Mouse (Mus musculus): ENCODE results near the gene 1700122O11Rik. TPM values are rescaled to one million over a fixed set of nuclear protein-coding genes. Genes with fewer than 3 reads are reported as not detected.

Gene 1700122O11Rik
- not detected in 2 replicates for polyA plus RNA-seq (2014; fragmentation: Nextera tagmentation; extraction: Ambion mirVana)

GRCm38 (mm10) chr17:48038193-48038592 lies at the start of gene 1700122O11Rik:
1700122O11Rik (minus strand) TSS chr17:48038293.
- no peak for DNase-seq (ENCODE audit: low spot score)
- H3K4me2 ChIP-seq = no peak within 1 kb of the TSS
- no peak for ATAC-seq (replicated peaks; ENCODE audit: low FRiP score)
- no peak within 1 kb of the TSS for H3K9ac ChIP-seq (ENCODE audit: low read depth, low read length)
- WGBS = 73% methylated on average over 2 of the region's 2 CpGs
- H3K4me3 ChIP-seq (ENCODE audit: low read depth, low read length) = no peak within 1 kb of the TSS
- no peaks in the 10 kb centered on the region for H3K9me3 ChIP-seq (ENCODE audit: control insufficient read depth, low read length)
- H3K4me1 ChIP-seq (replicated peaks; ENCODE audit: control insufficient read depth, insufficient read depth, low read length) = peaks cover 38% of the 10 kb centered on the region
- no peaks in the 10 kb centered on the region for H3K27me3 ChIP-seq (replicated peaks; ENCODE audit: control insufficient read depth, insufficient read depth, low read length)
- no peak within 1 kb of the TSS for H3K27ac ChIP-seq (ENCODE audit: low read depth, low read length)
- no peaks in the 10 kb centered on the region for H3K36me3 ChIP-seq (ENCODE audit: control insufficient read depth, insufficient read depth, low read length)

- Histone ChIP-seq H3K9me3 (ENCODE audit: control insufficient read depth, low read length) (no peaks in the 10 kb centered on the region), H3K4me2 (no peak overlapping the region), H3K36me3 (ENCODE audit: control insufficient read depth, insufficient read depth, low read length) (no peaks in the 10 kb centered on the region), H3K27ac (ENCODE audit: low read depth, low read length) (no peak overlapping the region), H3K4me1 (replicated peaks; ENCODE audit: control insufficient read depth, insufficient read depth, low read length) (no peaks in the 10 kb centered on the region), H3K27me3 (replicated peaks; ENCODE audit: control insufficient read depth, insufficient read depth, low read length) (no peaks in the 10 kb centered on the region), H3K4me3 (ENCODE audit: low read depth, low read length) (no peak overlapping the region), H3K9ac (ENCODE audit: low read depth, low read length) (no peak overlapping the region)
- no peak for DNase-seq (ENCODE audit: low spot score)
- 37% methylated on average over 3 of the region's 3 CpGs for WGBS
- no peak for ATAC-seq (replicated peaks; ENCODE audit: low FRiP score)
These were observed 42.5 kb upstream of the 1700122O11Rik start for GRCm38 (mm10) chr17:48080626-48081025.

- whole genome bisulfite sequencing = 43% methylated on average over 5 of the region's 5 CpGs
These were observed 29.6 kb upstream of the 1700122O11Rik start for GRCm38 (mm10) chr17:48067729-48068128.

GRCm38 (mm10) chr17:48067083-48067614 lies 29.1 kb upstream of the 1700122O11Rik start:
- Histone ChIP-seq H3K27me3 (replicated peaks; ENCODE audit: control insufficient read depth, insufficient read depth, low read length) (no peaks in the 10 kb centered on the region), H3K4me2 (no peak overlapping the region), H3K4me1 (replicated peaks; ENCODE audit: control insufficient read depth, insufficient read depth, low read length) (no peaks in the 10 kb centered on the region), H3K9ac (ENCODE audit: low read depth, low read length) (no peak overlapping the region), H3K4me3 (ENCODE audit: low read depth, low read length) (no peak overlapping the region), H3K9me3 (ENCODE audit: control insufficient read depth, low read length) (no peaks in the 10 kb centered on the region), H3K36me3 (ENCODE audit: control insufficient read depth, insufficient read depth, low read length) (no peaks in the 10 kb centered on the region), H3K27ac (ENCODE audit: low read depth, low read length) (no peak overlapping the region)
- DNase-seq (ENCODE audit: low spot score) = no peak
- ATAC-seq (replicated peaks; ENCODE audit: low FRiP score) = no peak
- 71% methylated on average over 10 of the region's 10 CpGs for WGBS

More at GRCm38 (mm10) chr17:48067729-48068128, 29.6 kb upstream of the 1700122O11Rik start:
- ATAC-seq (replicated peaks; ENCODE audit: low FRiP score) = no peak
- no peak for DNase-seq (ENCODE audit: low spot score)
- Histone ChIP-seq H3K27ac (ENCODE audit: low read depth, low read length) (no peak overlapping the region), H3K4me2 (no peak overlapping the region), H3K36me3 (ENCODE audit: control insufficient read depth, insufficient read depth, low read length) (no peaks in the 10 kb centered on the region), H3K9me3 (ENCODE audit: control insufficient read depth, low read length) (no peaks in the 10 kb centered on the region), H3K4me1 (replicated peaks; ENCODE audit: control insufficient read depth, insufficient read depth, low read length) (no peaks in the 10 kb centered on the region), H3K4me3 (ENCODE audit: low read depth, low read length) (no peak overlapping the region), H3K27me3 (replicated peaks; ENCODE audit: control insufficient read depth, insufficient read depth, low read length) (no peaks in the 10 kb centered on the region), H3K9ac (ENCODE audit: low read depth, low read length) (no peak overlapping the region)

GRCm38 (mm10) chr17:48065081-48065501 lies 27.0 kb upstream of the 1700122O11Rik start:
- Histone ChIP-seq H3K36me3 (ENCODE audit: control insufficient read depth, insufficient read depth, low read length) (no peaks in the 10 kb centered on the region), H3K4me2 (no peak overlapping the region), H3K4me3 (ENCODE audit: low read depth, low read length) (no peak overlapping the region), H3K4me1 (replicated peaks; ENCODE audit: control insufficient read depth, insufficient read depth, low read length) (no peaks in the 10 kb centered on the region), H3K9me3 (ENCODE audit: control insufficient read depth, low read length) (no peaks in the 10 kb centered on the region), H3K9ac (ENCODE audit: low read depth, low read length) (no peak overlapping the region), H3K27ac (ENCODE audit: low read depth, low read length) (no peak overlapping the region), H3K27me3 (replicated peaks; ENCODE audit: control insufficient read depth, insufficient read depth, low read length) (no peaks in the 10 kb centered on the region)
- DNase-seq (ENCODE audit: low spot score) (no peak), ATAC-seq (replicated peaks; ENCODE audit: low FRiP score) (no peak)
- WGBS = 51% methylated on average over 5 of the region's 5 CpGs

- H3K4me3 ChIP-seq (ENCODE audit: low read depth, low read length) = no peak overlapping the region
- ATAC-seq (replicated peaks; ENCODE audit: low FRiP score) (no peak), DNase-seq (ENCODE audit: low spot score) (no peak)
- no peaks in the 10 kb centered on the region for H3K9me3 ChIP-seq (ENCODE audit: control insufficient read depth, low read length)
- H3K4me2 ChIP-seq = no peak overlapping the region
- no peak overlapping the region for H3K9ac ChIP-seq (ENCODE audit: low read depth, low read length)
- H3K27me3 ChIP-seq (replicated peaks; ENCODE audit: control insufficient read depth, insufficient read depth, low read length) = no peaks in the 10 kb centered on the region; the same call in 1 of the 2 replicates
- no peak overlapping the region for H3K27ac ChIP-seq (ENCODE audit: low read depth, low read length)
- 43% methylated on average over 10 of the region's 10 CpGs for WGBS
- H3K36me3 ChIP-seq (ENCODE audit: control insufficient read depth, insufficient read depth, low read length) = no peaks in the 10 kb centered on the region
- no peaks in the 10 kb centered on the region for H3K4me1 ChIP-seq (replicated peaks; ENCODE audit: control insufficient read depth, insufficient read depth, low read length)
These were observed 26.2 kb upstream of the 1700122O11Rik start for GRCm38 (mm10) chr17:48064196-48064843.

GRCm38 (mm10) chr17:48057382-48057781 lies 19.3 kb upstream of the 1700122O11Rik start:
- Histone ChIP-seq H3K36me3 (ENCODE audit: control insufficient read depth, insufficient read depth, low read length) (no peaks in the 10 kb centered on the region), H3K27ac (ENCODE audit: low read depth, low read length) (no peak overlapping the region), H3K4me1 (replicated peaks; ENCODE audit: control insufficient read depth, insufficient read depth, low read length) (no peaks in the 10 kb centered on the region; the same call in 1 of the 2 replicates), H3K4me2 (no peak overlapping the region), H3K9ac (ENCODE audit: low read depth, low read length) (no peak overlapping the region), H3K9me3 (ENCODE audit: control insufficient read depth, low read length) (no peaks in the 10 kb centered on the region), H3K4me3 (ENCODE audit: low read depth, low read length) (no peak overlapping the region), H3K27me3 (replicated peaks; ENCODE audit: control insufficient read depth, insufficient read depth, low read length) (peaks cover 30% of the 10 kb centered on the region)
- 8% methylated on average over 12 of the region's 12 CpGs for WGBS
- DNase-seq (ENCODE audit: low spot score) = no peak
- no peak for ATAC-seq (replicated peaks; ENCODE audit: low FRiP score)

- peaks cover 3% of the 10 kb centered on the region; the same call in 1 of the 2 replicates for H3K4me1 ChIP-seq (replicated peaks; ENCODE audit: control insufficient read depth, insufficient read depth, low read length)
- H3K27ac ChIP-seq (ENCODE audit: low read depth, low read length) = no peak overlapping the region
- H3K36me3 ChIP-seq (ENCODE audit: control insufficient read depth, insufficient read depth, low read length) = no peaks in the 10 kb centered on the region
- H3K9ac ChIP-seq (ENCODE audit: low read depth, low read length) = no peak overlapping the region
- no peak overlapping the region for H3K4me2 ChIP-seq
- no peak for ATAC-seq (replicated peaks; ENCODE audit: low FRiP score)
- no peaks in the 10 kb centered on the region for H3K9me3 ChIP-seq (ENCODE audit: control insufficient read depth, low read length)
- DNase-seq (ENCODE audit: low spot score) = no peak
- 47% methylated on average over 20 of the region's 20 CpGs for WGBS
- no peak overlapping the region for H3K4me3 ChIP-seq (ENCODE audit: low read depth, low read length)
- H3K27me3 ChIP-seq (replicated peaks; ENCODE audit: control insufficient read depth, insufficient read depth, low read length) = peaks cover 30% of the 10 kb centered on the region
These were observed 17.2 kb upstream of the 1700122O11Rik start for GRCm38 (mm10) chr17:48055076-48055816.

Measured in liver, embryonic 11.5 days (tissue).